Mouse (Mus musculus) limb, embryonic 13.5 days (tissue): ENCODE data around the gene Gli2. TPM values are rescaled to one million over a fixed set of nuclear protein-coding genes. Genes with fewer than 3 reads are reported as not detected.

ENCODE experiments used
- ATAC-seq: fragments of 200-750 bp; cut with Nextera tagmentation; 2 replicates; pipeline ENCODE4 v1.8.0; 2017; ENCODE audit warnings: low read depth, moderate number of reproducible peaks, moderate TSS enrichment; ENCODE audit not compliant: low FRiP score
- H3K27ac ChIP-seq: fragments of 300-500 bp; sonication (generic); 2 replicates; pipeline ENCODE4 v1.5.1; 2015; ENCODE audit warnings: inconsistent platforms, mild to moderate bottlenecking, moderate library complexity
- H3K27me3 ChIP-seq: fragments of 300-500 bp; sonication (generic); 2 replicates; pipeline ENCODE4 v1.6.1; 2015; ENCODE audit warnings: mild to moderate bottlenecking, inconsistent platforms
- H3K36me3 ChIP-seq: fragments of 300-500 bp; sonication (generic); 2 replicates; pipeline ENCODE4 v1.6.1; 2015; ENCODE audit warnings: inconsistent platforms, mild to moderate bottlenecking, moderate library complexity
- H3K4me1 ChIP-seq: fragments of 300-500 bp; sonication (generic); 2 replicates; pipeline ENCODE4 v1.6.1; 2015; ENCODE audit warnings: inconsistent platforms
- H3K4me2 ChIP-seq: fragments of 300-500 bp; sonication (generic); replicated peaks from 2 replicates; pipeline ENCODE4 v1.6.1; 2015; ENCODE audit warnings: inconsistent platforms, mild to moderate bottlenecking, moderate library complexity
- H3K4me3 ChIP-seq: fragments of 300-500 bp; sonication (generic); 2 replicates; pipeline ENCODE4 v1.5.1; 2015; ENCODE audit warnings: moderate library complexity, mild to moderate bottlenecking, inconsistent platforms
- H3K9ac ChIP-seq: fragments of 300-500 bp; sonication (generic); 2 replicates; pipeline ENCODE4 v1.6.1; 2015; ENCODE audit warnings: mild to moderate bottlenecking, inconsistent platforms
- H3K9me3 ChIP-seq: fragments of 300-500 bp; sonication (generic); 2 replicates; pipeline ENCODE4 v1.6.1; 2016; ENCODE audit warnings: inconsistent platforms
- WGBS: fragments of 180-500 bp; shearing (Covaris S2); methylation state at CpG from one replicate; pipeline ENCODE4 v1.1.7; 2015; 5-methylcytosine and 5-hydroxymethylcytosine counted together
- polyA plus RNA-seq: library from polyadenylated mRNA; unstranded; fragments of >200 nt; fragmentation: Nextera tagmentation; extraction: Ambion mirVana; gene quantifications from 2 replicates; pipeline ENCODE4 v1.2.1, GENCODE M21; 2015

Gli2 gene
- polyA plus RNA-seq, 1 experiment from 2014 or later, result 18.2 TPM

DNA sequence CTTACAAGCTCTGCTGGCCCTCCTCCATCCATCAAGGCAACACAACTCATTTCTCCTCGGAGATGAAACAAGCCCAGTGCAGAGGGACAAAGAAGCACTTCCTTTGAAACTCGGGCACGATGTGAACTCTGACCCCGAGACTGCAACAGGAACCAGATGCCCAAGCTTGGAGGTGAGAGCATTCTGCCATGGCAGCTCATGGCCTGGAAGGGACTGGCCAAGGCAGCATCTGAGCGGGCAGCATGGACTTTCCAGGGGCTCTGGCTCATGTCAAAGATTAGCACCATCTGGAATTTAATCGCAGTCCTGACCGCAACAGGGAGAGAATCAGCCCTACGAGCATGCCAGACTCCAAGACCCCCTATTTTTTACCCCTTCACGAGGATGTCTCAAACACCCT, 148.5 kb downstream of the Gli2 start:
- Histone ChIP-seq H3K4me3 (no peak overlapping the region), H3K4me2 (peak overlapping the region; percentile 16; the same call in 1 of the 2 replicates), H3K36me3 (no peaks in the 10 kb centered on the region), H3K27me3 (no peaks in the 10 kb centered on the region), H3K27ac (peak overlapping the region; percentile 22; the same call in 1 of the 2 replicates), H3K9me3 (no peaks in the 10 kb centered on the region), H3K4me1 (peaks cover 95% of the 10 kb centered on the region), H3K9ac (no peak overlapping the region)
- 6% methylated on average over 9 of the region's 9 CpGs for WGBS
- no peak for ATAC-seq

GRCm38 (mm10) chr1:118904431-118904830, 149.0 kb downstream of the Gli2 start:
- H3K4me2 ChIP-seq, result no peak overlapping the region
- no peaks in the 10 kb centered on the region for H3K9me3 ChIP-seq
- no peak overlapping the region for H3K4me3 ChIP-seq
- H3K36me3 ChIP-seq, result no peaks in the 10 kb centered on the region
- no peaks in the 10 kb centered on the region for H3K27me3 ChIP-seq
- peaks cover 94% of the 10 kb centered on the region for H3K4me1 ChIP-seq
- peak overlapping the region; percentile 22; the same call in 1 of the 2 replicates for H3K27ac ChIP-seq
- no peak for ATAC-seq
- 37% methylated on average over 3 of the region's 3 CpGs for WGBS
- H3K9ac ChIP-seq, result no peak overlapping the region

DNA sequence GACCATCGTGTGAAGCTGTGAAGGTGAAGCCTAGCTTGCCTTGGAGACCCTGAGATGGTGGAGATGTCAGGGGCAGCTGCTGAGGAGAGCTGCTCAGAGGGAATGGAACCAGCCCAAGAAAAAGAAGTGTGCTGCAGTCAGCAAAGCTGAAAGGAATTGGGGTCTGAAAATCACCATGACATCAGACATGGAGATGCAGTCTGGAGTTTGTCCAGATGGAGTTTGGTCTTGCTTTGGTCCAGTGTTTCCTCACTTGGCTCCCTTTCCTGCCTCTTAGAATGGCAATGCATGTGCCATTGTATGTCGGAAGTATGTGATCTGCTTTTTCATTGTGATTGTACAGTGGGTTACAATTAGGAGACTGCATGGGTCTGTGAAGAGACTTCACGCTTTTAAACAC, 149.7 kb downstream of the Gli2 start:
- Histone ChIP-seq H3K27me3 (no peaks in the 10 kb centered on the region), H3K9me3 (no peaks in the 10 kb centered on the region), H3K4me2 (no peak overlapping the region), H3K4me1 (peaks cover 89% of the 10 kb centered on the region), H3K27ac (no peak overlapping the region), H3K4me3 (no peak overlapping the region), H3K36me3 (peaks cover 4% of the 10 kb centered on the region), H3K9ac (no peak overlapping the region)
- WGBS, result 88% methylated on average over 3 of the region's 3 CpGs
- ATAC-seq, result no peak

- Histone ChIP-seq H3K27ac (peak overlapping the region; percentile 83), H3K36me3 (peaks cover 10% of the 10 kb centered on the region), H3K4me3 (no peak overlapping the region), H3K9ac (0 out of 2 replicates have a peak overlapping the region, but pooled peaks have one; percentile 13), H3K27me3 (no peaks in the 10 kb centered on the region), H3K4me2 (peak overlapping the region; percentile 12; the same call in 1 of the 2 replicates), H3K4me1 (peaks cover 76% of the 10 kb centered on the region), H3K9me3 (no peaks in the 10 kb centered on the region)
- ATAC-seq, result peak; percentile 62
- WGBS, result 8% methylated on average over 8 of the region's 8 CpGs
These were observed 151.4 kb downstream of the Gli2 start for GRCm38 (mm10) chr1:118901868-118902586.

- Histone ChIP-seq H3K27me3 (no peaks in the 10 kb centered on the region), H3K27ac (no peak overlapping the region), H3K4me1 (peaks cover 74% of the 10 kb centered on the region), H3K4me3 (no peak overlapping the region), H3K9me3 (no peaks in the 10 kb centered on the region), H3K4me2 (no peak overlapping the region), H3K36me3 (peaks cover 15% of the 10 kb centered on the region), H3K9ac (no peak overlapping the region)
- ATAC-seq, result no peak
- WGBS, result 63% methylated on average over 3 of the region's 3 CpGs
These were observed 155.1 kb downstream of the Gli2 start for GRCm38 (mm10) chr1:118898351-118898750.

DNA sequence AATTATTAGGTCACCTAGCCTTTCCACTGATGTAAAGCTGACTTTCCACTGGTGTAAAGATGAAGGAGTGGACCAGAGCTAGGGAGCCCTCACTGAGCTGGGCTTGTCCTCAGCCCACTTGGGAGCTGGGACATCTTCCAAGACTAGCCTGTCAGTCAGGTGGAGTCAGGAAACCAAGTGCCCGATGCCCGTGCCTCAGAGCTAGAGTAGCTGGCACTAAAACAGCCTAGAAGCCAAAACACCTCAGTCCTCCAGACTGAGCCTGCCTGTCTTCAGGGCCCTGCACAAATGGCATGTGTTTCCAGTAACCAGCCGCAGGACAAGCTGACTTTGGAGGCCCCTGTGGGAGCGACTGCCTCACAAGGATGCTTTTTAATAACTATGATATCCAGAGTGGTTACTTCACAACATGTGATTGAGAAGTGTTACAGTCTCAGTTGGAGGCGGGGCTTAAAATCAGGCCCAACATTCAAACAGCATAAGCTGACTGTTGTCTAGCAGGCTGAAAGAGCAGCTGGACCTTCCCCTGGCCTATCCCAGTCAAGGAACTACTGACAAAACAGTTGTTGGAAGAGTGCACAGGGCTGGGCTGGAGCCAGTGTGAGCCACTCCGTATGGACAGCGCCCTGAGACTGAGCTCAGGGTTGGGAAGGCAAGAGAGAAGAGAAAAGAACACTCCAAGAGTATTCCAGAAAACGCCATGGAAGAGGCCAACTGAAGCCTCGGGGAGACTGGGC, 158.2 kb downstream of the Gli2 start:
- no peak overlapping the region for H3K4me3 ChIP-seq
- H3K4me1 ChIP-seq, result peaks cover 74% of the 10 kb centered on the region
- no peak overlapping the region for H3K4me2 ChIP-seq
- peak overlapping the region; percentile 33; the same call in 1 of the 2 replicates for H3K27ac ChIP-seq
- no peak overlapping the region for H3K9ac ChIP-seq
- ATAC-seq, result peak; percentile 26; the same call in 1 of the 2 replicates
- WGBS, result 64% methylated on average over 9 of the region's 9 CpGs
- no peaks in the 10 kb centered on the region for H3K9me3 ChIP-seq
- H3K27me3 ChIP-seq, result no peaks in the 10 kb centered on the region
- H3K36me3 ChIP-seq, result peaks cover 20% of the 10 kb centered on the region

GRCm38 (mm10) chr1:118891395-118891794, 162.0 kb downstream of the Gli2 start:
- H3K4me3 ChIP-seq, result no peak overlapping the region
- 31% methylated on average over 5 of the region's 5 CpGs for WGBS
- H3K36me3 ChIP-seq, result peaks cover 36% of the 10 kb centered on the region
- no peaks in the 10 kb centered on the region for H3K9me3 ChIP-seq
- no peak for ATAC-seq
- H3K4me1 ChIP-seq, result peaks cover 64% of the 10 kb centered on the region
- H3K27me3 ChIP-seq, result no peaks in the 10 kb centered on the region
- no peak overlapping the region for H3K9ac ChIP-seq
- H3K27ac ChIP-seq, result no peak overlapping the region
- H3K4me2 ChIP-seq, result no peak overlapping the region

- Histone ChIP-seq H3K9me3 (no peaks in the 10 kb centered on the region), H3K4me2 (no peak overlapping the region), H3K27me3 (no peaks in the 10 kb centered on the region), H3K9ac (no peak overlapping the region), H3K4me3 (no peak overlapping the region), H3K4me1 (peaks cover 54% of the 10 kb centered on the region), H3K36me3 (peaks cover 47% of the 10 kb centered on the region), H3K27ac (no peak overlapping the region)
- 0 out of 2 replicates have a peak, but pooled peaks have one; percentile 2 for ATAC-seq
- 36% methylated on average over 14 of the region's 14 CpGs for WGBS
These were observed 163.1 kb downstream of the Gli2 start for GRCm38 (mm10) chr1:118890125-118890875.

DNA sequence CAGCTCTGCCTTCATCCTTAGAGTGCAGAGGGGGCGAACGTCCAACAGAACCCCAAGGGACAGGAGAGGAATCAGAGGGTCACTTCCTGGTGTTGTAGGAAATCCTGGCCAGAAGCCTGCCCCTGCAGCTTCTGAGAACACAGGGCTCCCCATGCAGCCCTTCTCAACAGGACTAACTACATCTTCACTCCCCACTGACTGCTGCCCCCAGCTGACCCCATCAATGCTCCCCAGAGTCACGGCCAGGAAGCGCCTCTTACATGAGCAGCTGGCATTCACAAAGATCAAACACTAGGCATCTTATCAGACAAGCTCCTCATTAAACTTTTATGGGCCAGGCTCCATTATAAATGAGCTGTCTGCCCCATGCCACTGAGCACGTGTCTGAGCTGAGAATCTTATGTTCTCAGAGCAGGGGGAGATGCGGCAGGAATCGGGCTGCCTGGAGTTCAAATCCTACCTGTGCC, 172.6 kb downstream of the Gli2 start:
- Histone ChIP-seq H3K9me3 (no peaks in the 10 kb centered on the region), H3K4me1 (peaks cover 26% of the 10 kb centered on the region), H3K27me3 (no peaks in the 10 kb centered on the region), H3K27ac (no peak overlapping the region), H3K36me3 (peaks cover 83% of the 10 kb centered on the region), H3K4me2 (no peak overlapping the region), H3K9ac (no peak overlapping the region), H3K4me3 (no peak overlapping the region)
- ATAC-seq, result no peak
- 29% methylated on average over 7 of the region's 7 CpGs for WGBS

DNA sequence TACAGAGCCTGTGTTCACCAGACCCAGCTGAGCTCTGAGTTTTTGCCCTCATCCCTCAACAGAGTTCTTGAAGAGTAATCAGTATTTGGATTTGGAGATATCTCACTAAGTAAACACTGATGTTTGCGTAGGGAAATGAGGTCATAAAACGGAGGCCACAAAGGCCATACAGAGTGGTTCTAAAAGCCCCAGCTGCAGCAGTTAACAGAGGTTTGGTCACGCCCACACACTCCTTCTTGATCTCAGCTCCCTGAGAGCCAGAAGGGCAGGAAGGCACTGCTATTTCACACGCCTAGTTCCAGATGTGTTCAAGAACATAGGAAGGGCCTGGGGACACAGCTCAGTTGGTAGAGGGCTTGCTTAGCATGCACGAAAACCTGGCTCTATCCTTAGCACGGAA, 175.1 kb downstream of the Gli2 start:
- no peak overlapping the region for H3K4me3 ChIP-seq
- no peak overlapping the region for H3K9ac ChIP-seq
- H3K4me1 ChIP-seq, result peaks cover 31% of the 10 kb centered on the region
- peaks cover 75% of the 10 kb centered on the region for H3K36me3 ChIP-seq
- WGBS, result 14% methylated on average over 6 of the region's 6 CpGs
- no peak overlapping the region for H3K4me2 ChIP-seq
- H3K27me3 ChIP-seq, result no peaks in the 10 kb centered on the region
- H3K9me3 ChIP-seq, result no peaks in the 10 kb centered on the region
- peak overlapping the region; percentile 69; the same call in 1 of the 2 replicates for H3K27ac ChIP-seq
- peak; percentile 37 for ATAC-seq

GRCm38 (mm10) chr1:118875227-118875626, 178.2 kb downstream of the Gli2 start:
- no peak for ATAC-seq
- H3K27me3 ChIP-seq, result no peaks in the 10 kb centered on the region
- no peak overlapping the region for H3K9ac ChIP-seq
- no peak overlapping the region for H3K27ac ChIP-seq
- peaks cover 79% of the 10 kb centered on the region for H3K36me3 ChIP-seq
- H3K9me3 ChIP-seq, result no peaks in the 10 kb centered on the region
- 88% methylated on average over 9 of the region's 9 CpGs for WGBS
- H3K4me3 ChIP-seq, result no peak overlapping the region
- no peak overlapping the region for H3K4me2 ChIP-seq
- peaks cover 26% of the 10 kb centered on the region for H3K4me1 ChIP-seq

- H3K4me2 ChIP-seq, result no peak overlapping the region
- WGBS, result 66% methylated on average over 7 of the region's 7 CpGs
- no peak overlapping the region for H3K27ac ChIP-seq
- no peaks in the 10 kb centered on the region for H3K9me3 ChIP-seq
- peak; percentile 49 for ATAC-seq
- H3K4me1 ChIP-seq, result peaks cover 11% of the 10 kb centered on the region
- peaks cover 86% of the 10 kb centered on the region for H3K36me3 ChIP-seq
- H3K27me3 ChIP-seq, result no peaks in the 10 kb centered on the region
- no peak overlapping the region for H3K9ac ChIP-seq
- no peak overlapping the region for H3K4me3 ChIP-seq
These were observed 179.9 kb downstream of the Gli2 start for GRCm38 (mm10) chr1:118873559-118873958.
